In the genomic region with DNA sequence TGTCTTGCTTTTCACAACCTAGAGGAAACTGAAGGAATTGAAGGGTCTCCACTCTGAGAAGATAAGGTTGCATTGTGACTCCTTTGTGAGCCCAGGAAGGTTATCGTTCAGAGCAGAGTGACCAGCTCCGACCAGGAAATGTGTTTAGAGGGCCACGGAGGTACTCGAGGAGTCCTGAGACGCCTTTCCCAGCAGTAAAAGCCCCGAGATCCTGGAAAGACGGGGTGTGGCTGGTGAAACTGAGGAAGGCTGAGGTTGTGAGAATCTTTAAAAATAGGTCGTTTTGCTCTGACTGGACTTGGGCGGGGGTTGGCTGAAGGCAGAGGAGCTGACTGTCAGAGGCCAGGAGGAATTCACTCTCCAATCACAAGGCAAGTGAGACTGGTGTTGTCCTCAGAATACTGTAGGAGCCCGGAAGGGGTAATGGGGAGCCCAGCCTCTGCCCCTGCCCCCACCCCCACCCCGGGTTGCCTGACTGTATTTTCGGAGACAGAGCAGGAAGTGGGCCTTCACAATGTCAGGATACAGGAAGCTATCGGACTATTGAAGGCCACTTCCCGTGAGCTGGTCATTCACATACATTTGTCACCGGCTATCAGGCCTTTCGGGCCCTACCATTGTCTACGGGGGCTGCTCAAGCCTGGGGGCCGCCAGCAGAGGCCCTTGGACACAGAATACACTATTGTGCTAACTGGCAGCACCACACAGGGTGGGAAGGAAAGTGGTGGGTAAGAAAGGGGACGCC, we compare ENCODE assay signal across 7 mouse cellular contexts. TPM values are rescaled to one million over a fixed set of nuclear protein-coding genes. Genes with fewer than 3 reads are reported as not detected.
DNase-seq lines count a peak whose midpoint lies in the region; ATAC-seq and TF ChIP-seq lines count a peak whose summit lies in the region.

No protein-coding gene starts in this region.

- no peak overlapping the region for H3K4me3 ChIP-seq in neural tube, embryonic 15.5 days (replicated peaks)
- no peak overlapping the region for H3K4me3 ChIP-seq in liver, embryonic 13.5 days (replicated peaks)
- H3K4me3 ChIP-seq in cerebellum, adult 2 months (replicated peaks; ENCODE audit: insufficient read depth, low read depth, low read length) = no peak overlapping the region

- no peak for ATAC-seq in neural tube, embryonic 15.5 days (ENCODE audit: low FRiP score)
- ATAC-seq in liver, embryonic 13.5 days (ENCODE audit: low read depth) = peak; percentile 67

- H3K4me1 ChIP-seq in neural tube, embryonic 15.5 days = no peaks in the 10 kb centered on the region
- H3K4me1 ChIP-seq in liver, embryonic 13.5 days (replicated peaks) = 0 out of 2 replicates have a peak, but pooled peaks cover 3% of the 10 kb centered on the region
- no peaks in the 10 kb centered on the region for H3K4me1 ChIP-seq in cerebellum, adult 2 months (ENCODE audit: control insufficient read depth, insufficient read depth, low read length)

- intact Hi-C loops in heart, postnatal 10 days (cut with DNase I) = no loop called here

- H3K27me3 ChIP-seq in neural tube, embryonic 15.5 days (replicated peaks) = no peaks in the 10 kb centered on the region
- H3K27me3 ChIP-seq in liver, embryonic 13.5 days = no peaks in the 10 kb centered on the region
- H3K27me3 ChIP-seq in cerebellum, adult 2 months (ENCODE audit: control insufficient read depth, insufficient read depth, low read length) = no peaks in the 10 kb centered on the region

- TF ChIP-seq CTCF in cerebellum, adult 2 months (IDR thresholded peaks at IDR 0.05; ENCODE audit: borderline replicate concordance, insufficient read depth, low read depth, low read length) = no peak

- no peaks in the 10 kb centered on the region for H3K9me3 ChIP-seq in neural tube, embryonic 15.5 days (replicated peaks)
- no peaks in the 10 kb centered on the region for H3K9me3 ChIP-seq in liver, embryonic 13.5 days (replicated peaks)

- 62% methylated on average over 19 of the region's 19 CpGs for WGBS in neural tube, embryonic 15.5 days
- WGBS in liver, embryonic 13.5 days (ENCODE audit: insufficient replicate concordance) = 20% methylated on average over 19 of the region's 19 CpGs
- WGBS in cerebellum, adult 2 months = 56% methylated on average over 19 of the region's 19 CpGs

- H3K27ac ChIP-seq in neural tube, embryonic 15.5 days (replicated peaks) = no peak overlapping the region
- peak overlapping the region; percentile 39; the same call in 1 of the 2 replicates for H3K27ac ChIP-seq in liver, embryonic 13.5 days
- H3K27ac ChIP-seq in cerebellum, adult 2 months (ENCODE audit: insufficient read depth, low read length) = no peak overlapping the region

- TF ChIP-seq POLR2A in cerebellum, adult 2 months (IDR thresholded peaks at IDR 0.05; ENCODE audit: borderline replicate concordance, insufficient read depth, low read length) = no peak

- no peaks in the 10 kb centered on the region for H3K36me3 ChIP-seq in neural tube, embryonic 15.5 days
- H3K36me3 ChIP-seq in liver, embryonic 13.5 days = no peaks in the 10 kb centered on the region

- no peak overlapping the region for H3K4me2 ChIP-seq in neural tube, embryonic 15.5 days
- H3K4me2 ChIP-seq in liver, embryonic 13.5 days = no peak overlapping the region

- no peak overlapping the region for H3K9ac ChIP-seq in neural tube, embryonic 15.5 days (replicated peaks)
- H3K9ac ChIP-seq in liver, embryonic 13.5 days = no peak overlapping the region

- peak; percentile 22 for DNase-seq in neural tube, embryonic 10.5 days (ENCODE audit: extremely low spot score, low spot score)
- peak; percentile 31 to 35 for DNase-seq in heart, postnatal 10 days
- DNase-seq in liver, embryonic 13.5 days = no peak
- DNase-seq in yolk sac, embryonic 10.5 days (ENCODE audit: low spot score) = peak; percentile 32
- no peak for DNase-seq in cerebellum, adult 2 months
- no peak for DNase-seq in Muller cell, postnatal 12 days (ENCODE audit: inconsistent ontology term)

RNA-seq across cellular contexts. Expression of a gene that starts 20.0 kb away (rescaled TPM):
- 61.7 and 68.9 TPM in 2 replicates for polyA plus RNA-seq in neural tube, embryonic 15.5 days (2015; fragmentation: Nextera tagmentation; extraction: Ambion mirVana)
- 10 to 100 TPM; 40.9 to 46.2 TPM for total RNA-seq in heart, postnatal 10 days (2021)
- 29.1 and 33.0 TPM in 2 replicates for polyA plus RNA-seq in liver, embryonic 13.5 days (2015; fragmentation: Nextera tagmentation; extraction: Ambion mirVana)
- 95.5 and 106 TPM in 2 replicates for polyA plus RNA-seq in cerebellum, adult 2 months (2012; rRNA removed)

RNA-seq across cellular contexts. Expression of a gene that starts 50.2 kb away (rescaled TPM):
- 20.4 and 20.5 TPM in 2 replicates for polyA plus RNA-seq in neural tube, embryonic 15.5 days (2015; fragmentation: Nextera tagmentation; extraction: Ambion mirVana)
- 10 to 100 TPM; 28.2 to 30.2 TPM for total RNA-seq in heart, postnatal 10 days (2021)
- polyA plus RNA-seq in liver, embryonic 13.5 days (2015; fragmentation: Nextera tagmentation; extraction: Ambion mirVana) = 2.6 and 2.8 TPM in 2 replicates
- polyA plus RNA-seq in cerebellum, adult 2 months (2012; rRNA removed) = 7.5 and 8.3 TPM in 2 replicates

Comparison
In these comparisons a context has a peak if more than half of its experiments do, and no peak if none do; other contexts are left out.
1. DNase-seq: peak in neural tube, embryonic 10.5 days (single experiment), heart, postnatal 10 days (2 of 2) and yolk sac, embryonic 10.5 days (single experiment); none in liver, embryonic 13.5 days (single experiment), cerebellum, adult 2 months (0 of 2) and Muller cell, postnatal 12 days (single experiment).